Mouse (Mus musculus) liver, embryonic 14.5 days (tissue): ENCODE data around the gene Itpkb.

Source experiments
- CTCF ChIP-seq: IDR thresholded peaks from 2 replicates; pipeline ENCODE4 v1.5.1; 2016; ENCODE audit warnings: antibody characterized with exemption, low read depth, control low read depth
- EP300 ChIP-seq: IDR thresholded peaks from 2 replicates; pipeline ENCODE4 v1.6.1; 2016; ENCODE audit warnings: antibody characterized with exemption, low read depth

DNA sequence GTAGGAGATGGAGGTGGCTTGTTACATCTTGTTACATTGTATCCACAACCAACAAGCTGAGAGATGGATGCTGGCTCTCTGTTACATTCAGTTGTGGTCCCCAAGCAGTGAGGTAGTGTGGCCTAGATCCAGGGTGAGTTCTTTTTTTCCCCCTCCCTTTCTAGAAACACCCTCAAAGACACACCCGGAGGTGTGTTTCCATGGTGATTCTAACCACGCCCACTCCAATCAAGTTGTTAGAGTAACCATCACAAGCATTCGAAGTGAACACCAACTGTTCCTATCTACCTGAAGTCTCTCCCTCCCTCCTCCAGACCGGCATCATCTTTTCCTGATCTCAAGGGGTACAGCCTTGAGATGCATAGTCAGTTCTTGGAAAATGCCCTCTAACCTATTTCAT, 21.4 kb upstream of the Itpkb start:
- TF ChIP-seq EP300 (no peak), CTCF (no peak)
